Mouse (Mus musculus) stomach, postnatal 0 days (tissue): ENCODE data around the gene Spaca4. TPM values are rescaled to one million over a fixed set of nuclear protein-coding genes. Genes with fewer than 3 reads are reported as not detected.
A peak's percentile ranks its signal among the peaks of the same experiment; 100 is the strongest.

Experiments
- ATAC-seq: fragments of 200-750 bp; cut with Nextera tagmentation; 2 replicates; pipeline ENCODE4 v1.8.0; 2017; ENCODE audit not compliant: low FRiP score, low TSS enrichment
- DNase-seq: peaks from one replicate; pipeline ENCODE4 v3.0.0-alpha.2; 2016; ENCODE audit warnings: low spot score
- H3K27ac ChIP-seq: fragments of 300-500 bp; sonication (generic); replicated peaks from 2 replicates; pipeline ENCODE4 v1.5.1; 2014; ENCODE audit warnings: mild to moderate bottlenecking, control low read depth
- H3K27me3 ChIP-seq: fragments of 300-500 bp; sonication (generic); 2 replicates; pipeline ENCODE4 v1.6.1; 2014; ENCODE audit warnings: low read length; ENCODE audit not compliant: control insufficient read depth, insufficient read depth
- H3K36me3 ChIP-seq: fragments of 300-500 bp; sonication (generic); 2 replicates; pipeline ENCODE4 v1.6.1; 2014; ENCODE audit warnings: low read length, mixed read lengths; ENCODE audit not compliant: control insufficient read depth, insufficient read depth
- H3K4me1 ChIP-seq: fragments of 300-500 bp; sonication (generic); replicated peaks from 2 replicates; pipeline ENCODE4 v1.6.1; 2014; ENCODE audit warnings: antibody characterized with exemption; ENCODE audit not compliant: control insufficient read depth, insufficient read depth
- H3K4me2 ChIP-seq: fragments of 300-500 bp; sonication (generic); replicated peaks from 2 replicates; pipeline ENCODE4 v1.6.1; 2014; ENCODE audit warnings: low read depth, mild to moderate bottlenecking, control low read depth, moderate library complexity
- H3K4me3 ChIP-seq: fragments of 300-500 bp; sonication (generic); 2 replicates; pipeline ENCODE4 v1.5.1; 2014; ENCODE audit warnings: low read depth, low read length, control low read depth
- H3K9ac ChIP-seq: fragments of 300-500 bp; sonication (generic); 2 replicates; pipeline ENCODE4 v1.6.1; 2014; ENCODE audit warnings: mild to moderate bottlenecking, low read length, control low read depth, mixed read lengths
- H3K9me3 ChIP-seq: fragments of 300-500 bp; sonication (generic); 2 replicates; pipeline ENCODE4 v1.6.1; 2016; ENCODE audit warnings: low read length; ENCODE audit not compliant: control insufficient read depth
- CTCF ChIP-seq: IDR thresholded peaks from 2 replicates; pipeline ENCODE4 v1.5.1; 2016; ENCODE audit warnings: antibody characterized with exemption, low read depth, mild to moderate bottlenecking, moderate library complexity
- EP300 ChIP-seq: optimal IDR thresholded peaks from 2 replicates; pipeline ENCODE3; 2016; ENCODE audit warnings: antibody characterized with exemption
- whole genome bisulfite sequencing: fragments of 180-500 bp; shearing (Covaris S2); extraction: QIAGEN DNeasy Blood & Tissue Kit; methylation state at CpG from one replicate; pipeline ENCODE4 v1.1.7; 2014; 5-methylcytosine and 5-hydroxymethylcytosine counted together
- polyA plus RNA-seq: library from polyadenylated mRNA; unstranded; fragments of >200 nt; fragmentation: Nextera tagmentation; extraction: Ambion mirVana; gene quantifications from 2 replicates; pipeline ENCODE4 v1.2.1, GENCODE M21; 2015

Spaca4 gene
- polyA plus RNA-seq, 1 experiment from 2014 or later: 0.56 TPM

- TF ChIP-seq EP300: no peak
- no peak for TF ChIP-seq CTCF
- Histone ChIP-seq H3K9ac (peak within 1 kb of the TSS; percentile 55), H3K4me3 (peak within 1 kb of the TSS; percentile 40), H3K4me2 (peak within 1 kb of the TSS; percentile 61), H3K27ac (no peak within 1 kb of the TSS), H3K36me3 (no peaks in the 10 kb centered on the region), H3K9me3 (no peaks in the 10 kb centered on the region), H3K27me3 (no peaks in the 10 kb centered on the region), H3K4me1 (peaks cover 6% of the 10 kb centered on the region; the same call in 1 of the 2 replicates)
- WGBS: 2% methylated on average over 36 of the region's 36 CpGs
- no peak for DNase-seq
- no peak for ATAC-seq
Observed at GRCm38 (mm10) chr7:45699523-45700141, 26.0 kb downstream of the Spaca4 start, which contains the start of gene Car11. Gene Car11, plus strand, starts transcription at chr7:45699843.

DNA sequence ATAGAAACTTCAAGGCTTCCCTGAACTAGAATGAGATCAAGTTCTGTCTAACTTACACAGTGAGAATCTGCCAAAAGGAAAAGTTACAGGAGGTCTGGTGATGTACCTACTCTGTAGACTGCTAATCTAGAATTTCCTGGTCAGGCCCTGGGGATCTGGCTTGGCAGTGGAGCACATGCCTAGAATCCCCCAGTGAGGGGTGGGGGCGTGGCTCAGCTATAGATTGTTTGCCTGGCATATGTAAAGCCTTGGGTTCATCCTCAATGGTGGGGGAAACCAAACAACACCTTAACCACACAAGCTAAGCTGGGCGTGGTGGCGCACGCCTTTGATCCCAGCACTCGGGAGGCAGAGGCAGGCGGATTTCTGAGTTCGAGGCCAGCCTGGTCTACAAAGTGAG is 27.7 kb downstream of the Spaca4 start:
- H3K9me3 ChIP-seq: no peaks in the 10 kb centered on the region
- H3K36me3 ChIP-seq: no peaks in the 10 kb centered on the region
- 0 out of 2 replicates have a peak, but pooled peaks cover 3% of the 10 kb centered on the region for H3K4me1 ChIP-seq
- ATAC-seq (no peak), DNase-seq (no peak)
- H3K9ac ChIP-seq: no peak overlapping the region
- 87% methylated on average over 6 of the region's 7 CpGs for WGBS
- TF ChIP-seq CTCF: no peak
- TF ChIP-seq EP300: no peak
- H3K4me2 ChIP-seq: no peak overlapping the region
- H3K27me3 ChIP-seq: no peaks in the 10 kb centered on the region
- no peak overlapping the region for H3K27ac ChIP-seq
- no peak overlapping the region for H3K4me3 ChIP-seq

DNA sequence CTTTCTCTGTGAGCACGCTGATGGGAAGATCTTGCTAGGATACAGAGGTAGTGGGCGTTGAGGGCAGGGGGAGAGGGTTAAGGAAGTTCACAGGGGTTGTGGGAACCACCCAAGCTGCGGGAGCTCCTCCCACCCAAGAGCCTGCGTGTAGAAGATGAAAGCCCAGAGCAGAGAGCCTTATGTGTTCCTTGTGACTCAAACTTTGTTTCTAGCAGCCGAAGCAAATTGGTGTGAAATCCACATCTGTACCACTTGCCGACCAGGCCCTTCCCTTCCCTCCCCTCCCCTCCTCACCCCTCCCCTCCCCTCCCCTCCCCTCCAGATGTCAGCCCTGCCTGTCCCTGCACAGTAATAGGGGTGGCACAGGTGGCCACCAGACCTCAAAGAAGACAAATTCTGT is 30.5 kb downstream of the Spaca4 start:
- Histone ChIP-seq H3K4me1 (no peaks in the 10 kb centered on the region), H3K9ac (no peak overlapping the region), H3K4me3 (no peak overlapping the region), H3K4me2 (no peak overlapping the region), H3K27me3 (no peaks in the 10 kb centered on the region), H3K9me3 (no peaks in the 10 kb centered on the region), H3K36me3 (no peaks in the 10 kb centered on the region), H3K27ac (no peak overlapping the region)
- no peak for ATAC-seq
- 14% methylated on average over 6 of the region's 6 CpGs for WGBS
- TF ChIP-seq CTCF (no peak), EP300 (no peak)
- no peak for DNase-seq

GRCm38 (mm10) chr7:45693921-45694591 is 31.6 kb downstream of the Spaca4 start, which contains the start of gene Sec1:
Gene Sec1, minus strand, starts transcription at chr7:45694402.
- no peak for ATAC-seq
- no peaks in the 10 kb centered on the region for H3K9me3 ChIP-seq
- no peak within 1 kb of the TSS for H3K27ac ChIP-seq
- TF ChIP-seq EP300 (no peak), CTCF (no peak)
- DNase-seq: no peak
- no peak within 1 kb of the TSS for H3K9ac ChIP-seq
- no peak within 1 kb of the TSS for H3K4me2 ChIP-seq
- WGBS: 91% methylated on average over 50 of the region's 50 CpGs
- H3K4me3 ChIP-seq: no peak within 1 kb of the TSS
- no peaks in the 10 kb centered on the region for H3K27me3 ChIP-seq
- H3K4me1 ChIP-seq: no peaks in the 10 kb centered on the region
- no peaks in the 10 kb centered on the region for H3K36me3 ChIP-seq

- no peaks in the 10 kb centered on the region for H3K4me1 ChIP-seq
- TF ChIP-seq EP300: no peak
- no peak overlapping the region for H3K27ac ChIP-seq
- no peaks in the 10 kb centered on the region for H3K36me3 ChIP-seq
- no peak for DNase-seq
- H3K4me2 ChIP-seq: no peak overlapping the region
- no peak for ATAC-seq
- 76% methylated on average over 2 of the region's 2 CpGs for WGBS
- H3K4me3 ChIP-seq: no peak overlapping the region
- H3K9ac ChIP-seq: no peak overlapping the region
- H3K27me3 ChIP-seq: no peaks in the 10 kb centered on the region
- H3K9me3 ChIP-seq: no peaks in the 10 kb centered on the region
Observed at GRCm38 (mm10) chr7:45692364-45692763, 33.2 kb downstream of the Spaca4 start.

GRCm38 (mm10) chr7:45689800-45690199 is 35.8 kb downstream of the Spaca4 start:
- Histone ChIP-seq H3K4me3 (no peak overlapping the region), H3K36me3 (no peaks in the 10 kb centered on the region), H3K9me3 (no peaks in the 10 kb centered on the region), H3K9ac (no peak overlapping the region), H3K27ac (no peak overlapping the region), H3K27me3 (no peaks in the 10 kb centered on the region), H3K4me2 (no peak overlapping the region), H3K4me1 (peaks cover 7% of the 10 kb centered on the region; the same call in 1 of the 2 replicates)
- no peak for ATAC-seq
- no peak for DNase-seq
- 66% methylated on average over 11 of the region's 11 CpGs for WGBS
- TF ChIP-seq EP300: no peak
- no peak for TF ChIP-seq CTCF
